Mouse (Mus musculus) layer of hippocampus, postnatal 36 days (tissue): ENCODE measurements around the gene Abo. TPM values are rescaled to one million over a fixed set of nuclear protein-coding genes. Genes with fewer than 3 reads are reported as not detected.

Experiments
- DNase-seq, 2 experiments: peaks; one replicate each; pipeline ENCODE4 v3.0.0; 2022
- total RNA-seq, 2 experiments: library from RNA; stranded (reverse); gene quantifications; 2 replicates each; pipeline ENCODE4 v1.2.3; 2021

The Abo gene
- total RNA-seq, 2 experiments from 2014 or later = not detected

DNA sequence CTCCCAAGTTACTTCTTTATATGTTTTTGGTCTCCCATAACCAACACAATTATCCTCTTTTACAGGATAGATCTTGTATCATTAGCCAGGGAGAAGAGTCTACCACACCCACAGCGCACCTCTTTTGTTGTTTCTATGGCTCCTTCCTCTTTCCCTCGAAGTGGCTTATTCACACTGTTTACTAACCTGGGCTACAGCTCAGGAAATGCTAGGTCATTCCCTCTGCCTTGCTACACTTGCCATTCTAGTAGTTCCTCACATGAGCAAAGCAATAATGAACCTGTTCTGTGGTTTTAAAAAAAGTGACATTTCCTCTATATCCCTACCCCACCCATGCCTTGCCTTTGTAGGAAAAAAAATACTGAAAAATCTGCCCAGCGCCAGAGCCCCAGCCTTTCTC is 1.9 kb downstream of the Abo start:
- no peak for DNase-seq

GRCm38 (mm10) chr2:26847706-26848105 is 17.1 kb downstream of the Abo start:
- DNase-seq = peak in 1 of 2 experiments; percentile 8

GRCm38 (mm10) chr2:26832478-26832877 is 32.3 kb downstream of the Abo start:
- DNase-seq = no peak

DNA sequence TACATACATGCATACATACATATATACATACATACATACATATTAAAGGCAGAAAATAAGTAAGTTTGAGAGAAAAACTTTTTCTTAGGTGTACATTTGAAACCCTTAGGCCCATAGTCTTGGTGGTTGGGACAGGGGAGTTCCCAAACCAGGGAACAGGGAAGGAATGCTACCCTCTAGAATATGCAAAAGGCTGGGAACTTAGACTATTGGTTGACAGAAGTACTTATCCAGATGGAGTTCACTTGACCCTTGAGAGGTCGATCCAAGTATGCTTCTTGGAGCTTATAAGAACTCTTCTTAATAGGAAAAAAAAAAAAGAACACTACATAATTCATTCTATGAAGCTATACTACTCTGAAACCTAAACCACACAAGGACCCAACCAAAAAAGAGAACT is 36.7 kb downstream of the Abo start:
- no peak for DNase-seq

DNA sequence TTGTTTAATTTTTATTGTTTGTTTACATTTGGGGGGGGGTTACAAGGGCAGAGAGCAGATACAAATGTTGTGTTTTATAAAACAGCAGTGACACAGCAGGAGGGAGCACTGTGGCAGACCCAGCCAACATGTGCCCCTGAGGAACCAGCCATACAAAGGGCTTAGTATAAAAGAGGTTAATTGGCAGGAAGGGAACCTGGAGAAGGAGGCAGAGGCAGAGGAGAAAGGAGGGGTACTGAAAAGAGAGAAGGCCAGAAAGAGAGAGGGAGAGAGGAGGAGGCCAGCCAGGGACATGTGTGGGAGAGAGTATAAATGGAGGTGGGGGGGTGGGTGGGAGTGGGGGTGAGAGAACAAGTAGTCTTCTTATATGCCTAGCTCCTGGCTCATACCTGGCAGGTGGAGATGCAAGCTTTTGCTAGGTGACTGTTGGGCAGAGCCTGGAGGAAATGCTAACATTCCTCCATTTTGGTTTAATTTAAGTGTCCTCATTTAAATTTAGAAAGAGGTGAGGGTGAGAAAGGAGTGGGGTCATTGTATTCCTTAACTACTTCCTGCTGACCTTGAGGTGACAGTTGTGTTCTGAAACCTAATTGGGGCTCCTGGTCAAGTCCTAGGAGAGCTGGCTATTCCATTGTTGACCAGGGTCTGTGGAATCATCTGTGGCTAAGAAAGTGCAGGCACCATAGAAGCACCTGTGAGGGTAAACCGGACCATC is 37.4 kb downstream of the Abo start:
- no peak for DNase-seq

Other genes with a start within 250 kb of the Abo start
- 10 to 100 TPM; 73.2 to 77.5 TPM for gene Fam69b, start 236.5 kb downstream of the Abo start, total RNA-seq
- not detected for gene Lcn4, start 193.7 kb downstream of the Abo start, total RNA-seq
- 10 to 100 TPM; 24.5 to 25.6 TPM for gene Surf6, start 37.9 kb upstream of the Abo start, total RNA-seq
- gene Med22, start 45.7 kb upstream of the Abo start, total RNA-seq = 10 to 100 TPM; 47.8 to 52.6 TPM
- gene Rpl7a, start 45.8 kb upstream of the Abo start, total RNA-seq = 100 to 1,000 TPM; 242 to 247 TPM
- gene Surf2, start 51.4 kb upstream of the Abo start, total RNA-seq = 10 to 100 TPM; 34.4 to 34.5 TPM
- gene Surf1, start 51.6 kb upstream of the Abo start, total RNA-seq = 10 to 100 TPM; 93.3 to 97.0 TPM
- 10 to 100 TPM; 59.0 to 59.6 TPM for gene Surf4, start 68.9 kb upstream of the Abo start, total RNA-seq
- under 1 TPM in 1 of 2 experiments, not detected in 1; 0.46 TPM for gene Stkld1, start 69.1 kb upstream of the Abo start, total RNA-seq
- gene Rexo4, start 99.4 kb upstream of the Abo start, total RNA-seq = 10 to 100 TPM; 64.8 to 74.5 TPM
- gene Adamts13, start 108.4 kb upstream of the Abo start, total RNA-seq = 1 to 10 TPM in 1 of 2 experiments, under 1 TPM in 1; 0.71 to 1.7 TPM
- 10 to 100 TPM; 42.8 to 46.6 TPM for gene Cacfd1, start 144.9 kb upstream of the Abo start, total RNA-seq
- gene Slc2a6, start 163.0 kb upstream of the Abo start, total RNA-seq = 10 to 100 TPM; 40.1 to 44.9 TPM
- under 1 TPM; 0.46 to 0.77 TPM for gene Mymk, start 207.2 kb upstream of the Abo start, total RNA-seq
- 10 to 100 TPM; 10.5 to 12.3 TPM for gene Adamtsl2, start 214.4 kb upstream of the Abo start, total RNA-seq